Mouse (Mus musculus) inflammation-experienced regulatory T-cells, adult 6 months (primary cell): ENCODE data around the gene Adamtsl3. TPM values are rescaled to one million over a fixed set of nuclear protein-coding genes. Genes with fewer than 3 reads are reported as not detected.

Source experiments
- ATAC-seq: one replicate; pipeline ENCODE4 v1.8.0; 2017
- polyA plus RNA-seq, 3 experiments: library from polyadenylated mRNA; unstranded; fragments of 100-300 nt; shearing (Covaris generic); gene quantifications; one replicate each; pipeline ENCODE4 v1.2.1; 2017

Gene Adamtsl3
- polyA plus RNA-seq, 3 experiments from 2014 or later = 0.16 TPM; not detected in 2

DNA sequence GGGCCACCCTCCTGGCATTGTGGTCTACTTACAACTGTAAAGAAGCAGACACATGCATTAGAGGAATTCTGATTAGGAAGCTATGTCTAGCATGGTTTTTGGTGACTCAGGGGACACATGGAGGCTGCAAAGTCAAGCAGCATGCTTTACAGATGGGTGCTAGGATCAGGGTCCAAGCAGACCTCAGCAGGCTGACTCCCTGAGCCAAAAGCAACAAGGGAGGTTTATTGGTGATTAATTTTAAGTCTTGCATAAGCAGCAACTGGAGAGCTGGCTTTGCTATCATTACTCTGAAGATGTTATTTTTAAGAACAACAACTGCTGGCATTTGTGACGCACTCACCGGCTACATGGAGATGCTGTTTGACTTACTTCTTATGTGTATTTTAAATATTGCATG lies 88.1 kb downstream of the Adamtsl3 start:
- no peak for ATAC-seq

DNA sequence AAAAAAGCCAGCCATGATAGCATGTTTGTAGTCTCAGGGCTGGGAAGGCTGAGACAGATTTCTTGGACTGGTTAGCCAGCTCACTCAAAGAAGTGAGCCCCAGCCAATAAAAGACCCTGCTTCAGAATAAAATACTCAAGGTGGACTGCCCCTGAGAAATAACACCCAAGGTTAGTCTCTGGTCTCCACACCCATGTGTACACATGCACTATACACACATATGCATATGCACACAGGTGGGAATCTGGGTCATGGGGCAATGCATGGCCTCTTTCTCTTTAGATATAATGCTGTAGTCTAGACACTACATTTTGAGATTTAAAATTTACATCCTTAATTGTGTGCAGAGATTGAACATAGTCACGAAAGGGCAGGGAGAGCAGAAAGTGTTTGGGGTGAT lies 88.8 kb downstream of the Adamtsl3 start:
- ATAC-seq = no peak

DNA sequence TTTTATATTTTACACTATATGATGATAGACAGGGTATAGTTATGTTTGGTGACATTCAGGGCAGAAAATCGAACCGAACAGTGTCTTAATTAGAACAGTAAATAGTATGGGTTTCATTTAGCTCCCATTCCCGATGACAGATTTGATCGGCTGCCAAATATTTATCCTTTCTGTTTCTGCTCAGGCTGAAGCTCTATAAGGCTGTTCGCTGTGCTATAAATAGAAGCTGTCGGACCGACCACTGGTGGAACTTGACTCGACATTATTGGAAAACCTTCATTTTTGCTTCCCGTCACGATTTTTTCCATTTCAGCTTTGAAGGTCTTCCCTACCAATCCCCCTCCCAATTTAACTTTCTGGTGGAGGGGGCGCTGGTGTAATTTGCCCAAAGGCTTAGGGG lies 89.9 kb downstream of the Adamtsl3 start:
- ATAC-seq = no peak

DNA sequence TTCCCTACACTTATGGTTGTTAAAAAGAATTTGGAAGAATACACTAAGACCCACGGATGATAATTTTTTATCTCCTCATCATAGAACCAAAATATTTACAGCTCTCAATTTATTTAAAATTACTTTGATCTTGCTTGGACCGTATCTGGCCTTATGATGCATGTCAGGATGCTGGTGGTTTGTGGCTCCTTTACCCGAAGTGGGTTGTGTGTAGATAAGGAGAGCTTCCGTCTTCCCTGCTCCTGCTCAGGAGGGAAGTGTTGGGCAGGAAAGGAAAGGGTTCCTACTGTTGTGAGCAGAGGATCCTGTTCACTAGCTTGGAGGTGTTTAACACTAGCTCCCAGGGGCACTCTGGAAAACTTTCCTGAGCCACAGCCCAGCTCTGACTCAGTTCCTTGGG lies 94.0 kb downstream of the Adamtsl3 start:
- no peak for ATAC-seq

DNA sequence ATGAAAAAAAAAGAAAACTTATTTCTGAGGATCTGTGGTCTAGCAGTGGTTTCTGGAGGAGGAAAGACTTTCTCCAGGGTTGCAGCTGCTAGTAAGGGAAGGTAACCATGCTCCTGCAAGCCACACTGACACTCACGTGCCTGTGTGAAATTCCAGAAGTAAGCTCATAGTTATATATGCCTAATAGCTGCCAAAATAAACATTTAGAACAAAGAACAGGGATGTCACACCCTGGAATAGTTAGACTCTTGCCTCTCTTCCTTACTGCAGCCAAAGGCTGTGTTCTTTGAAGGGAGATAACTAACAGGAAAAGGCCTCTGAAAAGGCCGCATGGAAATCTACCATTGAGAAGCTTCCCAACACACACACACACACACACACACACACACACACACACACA lies 96.1 kb downstream of the Adamtsl3 start:
- no peak for ATAC-seq

DNA sequence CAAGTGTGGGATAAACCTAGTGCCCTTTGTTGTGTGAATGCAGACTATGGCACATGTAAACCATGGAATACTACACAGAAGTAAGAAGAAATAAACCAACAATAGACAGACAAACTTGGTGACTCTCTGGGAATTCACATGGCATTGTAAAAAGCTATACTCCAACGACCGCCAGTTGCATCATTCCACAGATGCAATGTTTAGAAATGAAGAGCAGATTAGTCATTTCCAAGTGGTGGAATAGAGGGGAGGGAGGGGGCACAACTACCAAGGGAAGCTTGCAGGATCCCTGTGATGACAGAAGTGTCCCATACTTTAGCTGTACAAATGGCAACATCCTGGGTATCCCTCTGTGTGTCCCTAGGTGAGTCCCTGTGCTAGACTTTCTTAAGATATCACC lies 97.7 kb downstream of the Adamtsl3 start:
- ATAC-seq = no peak

DNA sequence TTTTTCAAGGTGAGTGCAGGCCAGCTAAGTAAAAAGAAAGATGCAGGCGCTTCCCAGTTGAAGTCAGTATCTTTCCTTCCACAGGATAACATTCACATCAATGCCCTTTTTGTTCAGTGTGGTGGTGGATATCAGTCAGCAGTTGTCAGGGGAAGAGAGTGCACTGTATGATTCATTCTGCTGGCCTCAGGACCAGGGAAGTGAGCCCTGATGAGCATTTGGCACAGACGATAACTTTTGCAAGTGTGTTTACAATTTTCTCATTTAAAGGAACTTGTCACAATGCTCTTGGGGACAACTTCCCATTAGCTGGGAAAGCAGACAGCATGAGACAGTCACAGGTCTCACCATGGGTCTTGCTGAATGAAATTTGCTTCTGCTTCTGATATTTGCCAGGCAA lies 122.9 kb downstream of the Adamtsl3 start:
- no peak for ATAC-seq

DNA sequence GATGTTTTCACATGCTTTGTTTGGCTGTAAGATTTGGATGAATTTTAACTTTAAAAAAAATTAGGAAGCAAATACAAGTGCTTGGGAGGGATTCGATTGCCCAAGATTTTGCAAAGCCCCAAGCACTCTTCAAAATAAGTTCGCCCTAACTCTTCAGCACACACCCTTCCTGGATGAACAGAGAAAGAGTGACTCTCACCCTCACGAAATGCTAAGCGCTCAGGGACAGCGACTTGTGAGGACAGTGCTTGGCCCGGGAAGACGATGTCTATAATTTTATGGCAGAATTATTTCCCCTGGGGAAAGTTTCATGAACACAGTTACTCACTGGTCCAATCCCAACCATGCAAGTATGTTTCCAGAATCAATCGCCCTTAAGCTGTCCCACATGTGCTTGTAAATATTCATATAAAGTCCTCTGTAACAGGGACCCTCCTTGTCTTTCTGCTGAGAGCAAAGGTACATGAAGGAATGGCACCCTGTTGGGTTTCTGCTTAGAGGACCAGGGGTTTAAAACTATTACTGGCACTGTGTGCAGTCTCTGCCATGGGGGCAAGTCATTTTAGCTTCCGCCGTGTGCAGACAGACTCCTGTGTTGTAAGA lies 127.5 kb downstream of the Adamtsl3 start:
- ATAC-seq = no peak

DNA sequence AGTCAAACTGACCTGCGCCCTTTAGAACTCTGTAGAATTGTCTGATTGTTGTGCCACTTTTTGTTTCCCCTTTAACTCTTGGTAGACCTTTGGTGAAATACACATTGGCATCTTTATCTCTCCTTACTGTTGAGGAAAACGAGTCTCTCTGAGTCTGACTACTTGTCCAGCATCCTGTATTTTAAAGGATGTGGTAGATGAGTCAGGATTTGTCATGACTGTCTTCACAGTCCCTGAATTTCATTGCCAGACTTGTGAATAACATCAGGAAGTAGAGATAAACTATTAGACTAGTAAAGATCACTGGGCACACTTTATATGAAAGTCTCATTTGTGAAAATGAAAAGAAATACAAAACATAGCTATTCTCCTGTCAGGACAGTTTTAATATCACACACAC lies 128.9 kb downstream of the Adamtsl3 start:
- no peak for ATAC-seq

DNA sequence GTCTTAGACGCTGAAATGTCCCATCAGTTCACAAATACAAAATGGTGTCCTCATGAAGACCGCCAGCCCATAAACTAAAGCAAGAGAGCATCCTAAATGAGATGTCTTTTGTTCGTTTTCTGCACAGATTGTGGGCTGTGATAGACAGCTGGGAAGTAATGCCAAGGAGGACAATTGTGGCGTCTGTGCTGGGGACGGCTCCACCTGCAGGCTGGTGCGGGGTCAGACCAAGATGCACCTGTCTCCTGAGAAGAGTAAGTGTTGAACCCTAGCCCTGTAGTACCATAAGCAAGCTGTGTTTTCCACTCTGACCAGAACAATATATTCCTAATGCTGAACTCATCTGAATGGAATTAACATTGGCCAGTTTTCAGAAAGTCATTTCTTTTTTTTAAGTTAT lies 129.9 kb downstream of the Adamtsl3 start:
- ATAC-seq = no peak

DNA sequence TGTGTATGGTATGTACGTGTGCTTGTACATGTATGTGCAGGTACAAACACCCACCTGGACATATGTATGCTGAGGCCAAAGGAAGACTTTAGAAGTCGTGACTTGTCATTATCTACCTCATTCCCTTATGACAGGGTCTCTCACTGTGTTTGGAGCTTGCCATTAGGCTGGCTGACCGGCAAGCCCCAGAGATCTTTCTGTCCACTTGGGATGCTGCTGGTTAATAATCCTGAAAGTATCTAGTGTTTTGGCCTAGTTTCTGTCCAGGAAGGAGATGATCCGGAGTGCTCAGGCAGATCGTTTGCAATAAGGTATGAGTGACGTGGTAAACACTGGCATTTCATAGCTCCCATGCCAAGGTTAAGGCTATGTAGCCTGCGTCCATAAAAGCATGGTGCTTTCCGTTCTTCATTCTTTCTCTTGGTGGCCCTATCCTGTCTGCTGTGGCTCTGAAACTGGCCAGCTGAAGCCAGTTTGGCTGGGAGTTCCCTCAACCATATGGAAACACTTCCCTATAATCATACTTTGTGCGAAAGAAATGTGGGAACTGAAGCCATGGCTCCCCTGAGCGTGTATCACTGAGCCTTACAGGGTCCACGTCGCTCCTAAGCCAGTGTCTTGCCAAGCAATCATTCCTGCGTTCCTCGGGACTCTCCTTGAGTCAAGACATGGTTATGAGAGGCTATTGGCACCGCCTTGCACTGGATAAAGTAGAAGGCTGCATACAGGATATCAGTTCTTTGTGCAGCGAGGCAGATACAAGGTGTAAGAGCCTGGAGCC lies 141.1 kb downstream of the Adamtsl3 start:
- no peak for ATAC-seq

DNA sequence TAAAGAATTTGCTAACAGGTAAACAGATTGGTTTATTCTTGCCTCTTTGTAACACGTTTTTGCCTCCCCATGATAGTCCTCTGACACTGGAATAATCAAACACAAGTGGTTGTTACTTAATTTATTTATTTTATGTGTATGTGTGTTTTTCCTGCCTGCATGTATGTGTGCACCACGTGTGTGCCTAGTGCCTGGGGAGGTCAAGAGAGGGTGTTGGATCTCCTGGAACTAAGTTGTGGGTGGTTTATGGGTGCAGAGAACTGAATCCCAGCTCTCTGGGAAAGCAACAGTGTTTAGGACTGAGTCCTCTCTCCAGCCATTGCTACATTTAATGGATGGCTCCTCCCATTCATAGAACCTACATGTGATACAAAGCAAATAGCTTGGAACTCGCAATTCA lies 143.0 kb downstream of the Adamtsl3 start:
- no peak for ATAC-seq

DNA sequence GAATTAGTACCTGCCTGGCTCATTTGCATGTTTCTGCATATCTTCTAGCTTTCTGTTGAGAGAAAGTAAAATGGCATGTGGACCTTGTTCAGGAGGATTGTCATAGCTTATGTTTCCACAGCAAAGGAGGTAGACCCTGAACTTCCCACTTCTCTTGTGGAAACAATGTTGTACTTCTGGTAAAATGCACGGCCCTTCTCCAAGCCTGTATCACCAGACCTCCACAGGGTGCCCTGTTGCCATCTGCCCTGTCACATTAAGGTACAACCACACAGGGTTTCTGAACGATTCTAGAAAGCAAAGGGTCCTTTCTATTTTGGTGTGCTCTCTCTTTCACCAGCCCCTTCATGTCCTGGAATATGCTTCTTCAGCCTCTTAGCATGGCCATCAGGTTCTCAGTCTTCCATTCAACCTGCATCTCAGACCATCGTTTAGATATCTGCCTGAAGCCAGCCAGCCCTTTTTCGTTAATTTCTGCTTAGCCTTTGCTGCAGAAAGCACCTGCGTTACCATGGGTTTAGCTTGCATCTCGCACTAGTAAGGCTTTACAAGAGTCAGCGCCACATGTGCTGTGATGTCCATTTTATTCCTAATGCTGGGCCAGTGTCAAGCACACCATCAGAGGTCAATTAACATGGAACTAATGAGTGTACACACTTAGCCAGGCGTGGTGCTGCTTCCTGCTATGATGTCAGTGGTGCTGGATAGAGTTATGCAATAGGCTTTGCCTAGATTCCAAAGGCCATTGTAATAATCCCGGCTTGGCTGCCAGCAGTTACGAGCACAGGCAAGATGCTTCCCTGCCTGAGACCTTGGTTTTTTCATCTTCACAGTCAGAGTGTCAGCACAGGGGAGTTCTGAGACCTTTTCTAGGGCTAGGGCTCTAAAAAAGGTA lies 143.6 kb downstream of the Adamtsl3 start:
- no peak for ATAC-seq

DNA sequence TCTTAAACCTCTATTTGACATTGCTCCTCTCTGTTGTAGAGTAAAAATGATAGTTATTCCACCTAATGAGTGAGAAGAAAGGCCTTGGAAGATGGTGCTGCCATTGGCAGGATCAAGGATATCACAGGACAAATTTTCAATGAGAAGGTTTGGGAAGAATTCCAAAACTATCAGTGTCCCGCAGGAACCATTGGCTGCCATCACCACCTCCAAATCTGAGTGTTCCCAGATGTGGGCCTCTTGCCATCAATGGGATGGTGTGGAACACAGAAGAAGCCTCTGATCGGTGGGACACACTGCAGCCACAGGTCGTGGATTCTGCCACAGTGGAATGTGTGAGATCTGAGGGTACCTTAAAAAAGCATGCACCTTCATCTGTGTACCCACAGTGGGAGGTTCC lies 147.9 kb downstream of the Adamtsl3 start:
- ATAC-seq = no peak

DNA sequence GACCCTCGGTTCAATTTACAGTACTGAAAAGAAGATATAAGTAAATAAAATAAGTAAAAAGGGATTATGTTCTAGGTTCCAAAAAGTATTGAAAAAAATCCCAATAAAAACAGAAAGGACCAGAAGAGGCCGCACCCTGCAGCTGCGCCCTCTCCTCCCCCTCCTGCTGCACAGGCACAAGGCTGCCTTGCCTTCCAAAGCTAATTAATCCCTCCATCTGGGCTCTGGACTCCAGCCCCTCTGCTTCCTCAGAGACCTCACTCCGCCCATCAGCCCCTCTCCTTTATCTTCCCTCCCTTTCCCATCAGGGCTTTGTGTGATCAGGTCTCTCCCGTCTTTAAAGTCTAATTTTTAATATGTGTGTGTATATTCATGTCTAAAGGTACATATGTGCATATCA lies 149.3 kb downstream of the Adamtsl3 start:
- ATAC-seq = no peak

DNA sequence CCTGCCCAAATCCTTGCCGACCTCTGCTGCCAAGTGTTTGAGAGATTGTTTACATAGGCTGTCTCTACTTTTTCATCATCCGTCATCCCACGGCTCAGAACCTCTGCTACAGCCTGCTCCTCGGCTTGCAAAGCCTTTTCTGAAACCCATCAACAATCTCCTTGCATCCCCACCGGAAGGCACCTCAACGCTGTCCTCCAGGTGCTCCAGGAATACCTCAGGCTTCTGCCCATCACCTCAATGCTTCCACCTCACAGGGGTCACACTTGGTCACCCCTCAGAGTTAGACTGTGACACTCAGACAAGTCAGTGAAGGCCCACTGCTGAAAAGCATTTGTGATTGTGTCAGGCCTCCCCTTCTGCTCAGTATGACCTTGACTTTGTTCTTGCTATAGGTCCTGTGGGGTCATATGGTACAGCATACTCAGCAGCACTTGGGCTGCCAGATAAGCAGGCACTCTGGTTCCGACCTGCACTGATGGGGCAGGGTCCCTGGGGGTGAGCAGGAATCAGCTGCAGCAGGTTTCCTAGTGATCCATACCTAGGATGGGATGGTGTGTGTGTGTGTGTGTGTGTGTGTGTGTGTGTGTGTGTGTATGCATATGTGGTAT lies 150.0 kb downstream of the Adamtsl3 start:
- ATAC-seq = no peak

DNA sequence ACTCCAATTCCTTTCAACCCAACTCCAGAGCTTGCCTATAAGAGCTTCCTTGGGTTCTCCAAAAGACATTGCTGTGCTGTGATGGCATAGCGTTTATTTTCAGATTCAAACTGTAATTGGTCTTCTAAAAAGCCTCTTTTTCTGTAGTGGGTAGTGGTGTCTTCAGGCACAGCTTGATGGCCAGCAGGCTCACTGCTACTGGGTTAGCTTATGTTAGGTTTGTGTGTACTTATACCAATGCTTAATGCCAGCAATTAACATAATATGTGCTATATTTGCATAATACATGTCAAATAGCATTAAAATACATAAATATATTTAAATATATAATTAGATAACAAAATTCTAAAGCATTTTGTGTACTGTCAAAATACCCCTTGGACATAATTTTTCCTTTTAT lies 155.5 kb downstream of the Adamtsl3 start:
- no peak for ATAC-seq

DNA sequence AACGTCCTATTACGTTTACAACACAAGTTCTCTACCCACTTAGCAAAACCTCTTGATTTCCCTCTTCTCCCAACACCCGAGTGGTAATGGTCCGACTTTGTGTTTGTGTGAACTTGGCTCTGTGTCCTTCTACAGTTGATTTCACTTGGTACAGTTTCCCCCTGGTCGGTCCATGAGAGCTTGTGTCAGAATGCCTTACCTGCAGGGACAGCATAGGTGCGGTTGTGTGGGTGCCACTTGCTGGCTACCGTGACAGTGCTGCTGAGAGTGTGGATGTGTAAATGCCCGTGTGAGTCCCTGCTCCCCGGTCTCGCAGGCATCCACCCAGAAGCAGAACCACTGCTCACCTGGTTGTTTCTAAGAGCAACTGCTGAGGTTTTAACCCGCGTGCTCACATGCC lies 157.4 kb downstream of the Adamtsl3 start:
- no peak for ATAC-seq

DNA sequence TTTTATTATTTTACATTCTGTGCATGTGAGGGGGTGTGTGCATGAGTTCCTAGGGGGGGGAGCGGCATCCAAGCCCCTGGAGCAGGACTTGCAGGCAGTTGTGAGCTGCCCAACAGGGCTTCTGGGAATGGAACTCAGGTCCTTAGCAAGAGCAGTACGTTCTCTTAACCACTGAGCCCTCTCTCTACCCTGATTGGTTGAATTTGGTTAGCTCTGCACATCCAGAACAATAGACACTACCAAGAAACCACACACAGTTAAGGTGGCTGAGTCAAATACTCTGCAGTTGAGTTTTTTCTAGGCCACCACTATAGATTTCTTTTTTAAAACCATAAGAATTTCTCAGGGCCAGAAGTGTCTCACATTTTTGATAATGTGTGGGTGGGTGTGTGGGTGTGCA lies 158.7 kb downstream of the Adamtsl3 start:
- no peak for ATAC-seq

DNA sequence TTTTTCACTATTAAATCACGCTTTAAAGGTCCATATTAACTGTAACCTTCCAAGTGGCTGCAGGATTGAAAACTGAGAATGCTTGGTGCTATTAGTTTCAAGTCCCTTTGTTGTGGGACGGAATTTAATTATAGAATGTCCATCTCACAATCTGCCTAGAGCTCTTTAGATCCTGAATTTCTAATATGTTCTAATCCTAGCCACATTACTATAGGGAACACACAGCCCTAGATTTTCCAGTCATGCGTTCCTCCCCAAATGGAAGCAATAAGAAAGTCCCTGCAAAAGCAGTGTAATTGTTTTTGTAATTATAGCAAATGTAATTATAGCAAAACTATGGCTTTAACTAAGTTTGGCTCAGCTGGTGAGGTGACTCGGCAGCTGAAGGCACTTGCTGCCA lies 161.6 kb downstream of the Adamtsl3 start:
- ATAC-seq = no peak

DNA sequence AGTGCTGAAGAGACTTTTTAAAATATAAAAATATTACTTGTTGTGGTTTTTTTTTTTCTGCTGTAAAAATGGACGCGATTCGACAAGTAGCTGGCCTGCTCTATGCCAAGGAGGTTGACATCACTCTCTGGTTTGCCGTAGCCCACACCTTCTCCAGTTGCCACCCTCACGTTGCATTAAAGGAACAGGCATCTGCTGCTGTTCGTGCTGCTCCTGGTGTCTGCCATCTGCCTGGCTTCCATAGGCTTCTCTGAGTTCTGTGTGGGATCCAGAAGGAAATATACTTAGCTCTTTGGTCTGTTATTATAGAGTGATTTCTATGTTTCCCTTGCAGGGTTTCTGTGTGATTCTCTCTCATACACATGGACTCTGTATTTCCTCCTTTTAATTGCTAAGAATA lies 165.8 kb downstream of the Adamtsl3 start:
- no peak for ATAC-seq

DNA sequence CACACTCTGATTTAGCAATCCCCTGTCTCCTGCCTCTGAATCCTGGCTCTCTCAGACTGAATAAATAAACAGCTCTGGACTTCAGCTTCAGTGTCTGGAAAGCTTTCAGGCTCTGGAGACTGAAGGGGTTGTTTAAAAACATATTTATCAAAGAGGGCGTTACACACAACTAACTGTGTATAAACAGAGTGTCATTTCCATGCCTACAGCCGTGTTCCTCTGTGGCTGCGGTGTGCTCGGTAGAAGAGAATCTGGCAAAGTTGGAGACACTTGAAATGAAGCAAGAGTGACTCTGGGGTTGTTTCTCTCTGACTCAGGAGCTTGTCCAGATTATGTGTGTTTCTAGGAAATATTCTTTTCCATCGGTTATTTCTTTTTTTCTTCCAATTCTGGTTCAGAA lies 167.0 kb downstream of the Adamtsl3 start:
- no peak for ATAC-seq

DNA sequence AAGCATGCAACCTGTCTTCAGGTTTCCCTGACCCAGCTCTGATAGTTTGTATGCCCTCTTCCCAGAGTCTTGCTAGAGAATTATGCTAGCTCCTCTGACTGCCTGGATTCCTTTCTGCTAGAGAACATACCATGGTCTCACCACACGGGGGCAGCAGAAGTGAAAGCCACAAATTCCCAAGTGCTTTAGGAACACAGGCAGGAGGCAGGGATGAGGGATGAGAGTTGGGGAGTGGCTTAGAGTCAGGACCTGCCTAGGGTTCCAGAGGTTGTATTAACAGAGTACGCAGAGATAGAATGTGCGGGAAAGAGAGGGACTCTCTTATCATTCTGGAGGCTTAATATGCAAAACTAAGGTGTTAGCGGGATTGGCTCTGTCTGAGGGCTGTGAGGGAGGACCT lies 168.6 kb downstream of the Adamtsl3 start:
- ATAC-seq = no peak
